Mouse (Mus musculus): ENCODE measurements around the gene Shisa5. TPM values are rescaled to one million over a fixed set of nuclear protein-coding genes. Genes with fewer than 3 reads are reported as not detected.
A peak's percentile ranks its signal among the peaks of the same experiment; 100 is the strongest.

Gene Shisa5
- polyA plus RNA-seq, 1 experiment from 2014 or later = 52.7 TPM

DNA sequence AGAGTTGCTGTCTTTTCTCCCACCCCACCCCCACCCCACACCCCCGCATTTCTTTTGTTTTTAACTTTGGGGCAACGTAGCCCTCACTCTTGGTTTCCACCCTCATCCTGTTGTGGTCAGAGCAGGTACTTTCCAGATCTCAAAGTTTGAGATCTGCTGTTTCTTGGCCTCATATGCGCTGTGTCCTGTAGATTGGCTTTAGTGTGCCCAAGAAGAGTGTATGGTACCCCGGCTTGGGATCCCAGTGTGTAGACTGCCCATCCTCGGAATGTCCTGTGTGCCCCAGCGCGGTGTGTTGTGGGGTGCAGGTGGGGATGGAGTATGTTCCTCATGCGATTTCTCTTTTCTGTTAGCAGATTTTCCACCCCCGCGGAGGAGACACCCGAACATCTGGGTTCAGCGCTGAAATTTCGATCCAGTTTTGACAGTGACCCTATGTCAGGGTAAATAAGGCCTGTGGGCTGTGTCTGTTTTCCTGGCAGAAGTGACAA is 12.7 kb downstream of the Shisa5 start:
- 91% methylated on average over 13 of the region's 13 CpGs for WGBS
- H3K27ac ChIP-seq (ENCODE audit: low read length) = no peak overlapping the region

DNA sequence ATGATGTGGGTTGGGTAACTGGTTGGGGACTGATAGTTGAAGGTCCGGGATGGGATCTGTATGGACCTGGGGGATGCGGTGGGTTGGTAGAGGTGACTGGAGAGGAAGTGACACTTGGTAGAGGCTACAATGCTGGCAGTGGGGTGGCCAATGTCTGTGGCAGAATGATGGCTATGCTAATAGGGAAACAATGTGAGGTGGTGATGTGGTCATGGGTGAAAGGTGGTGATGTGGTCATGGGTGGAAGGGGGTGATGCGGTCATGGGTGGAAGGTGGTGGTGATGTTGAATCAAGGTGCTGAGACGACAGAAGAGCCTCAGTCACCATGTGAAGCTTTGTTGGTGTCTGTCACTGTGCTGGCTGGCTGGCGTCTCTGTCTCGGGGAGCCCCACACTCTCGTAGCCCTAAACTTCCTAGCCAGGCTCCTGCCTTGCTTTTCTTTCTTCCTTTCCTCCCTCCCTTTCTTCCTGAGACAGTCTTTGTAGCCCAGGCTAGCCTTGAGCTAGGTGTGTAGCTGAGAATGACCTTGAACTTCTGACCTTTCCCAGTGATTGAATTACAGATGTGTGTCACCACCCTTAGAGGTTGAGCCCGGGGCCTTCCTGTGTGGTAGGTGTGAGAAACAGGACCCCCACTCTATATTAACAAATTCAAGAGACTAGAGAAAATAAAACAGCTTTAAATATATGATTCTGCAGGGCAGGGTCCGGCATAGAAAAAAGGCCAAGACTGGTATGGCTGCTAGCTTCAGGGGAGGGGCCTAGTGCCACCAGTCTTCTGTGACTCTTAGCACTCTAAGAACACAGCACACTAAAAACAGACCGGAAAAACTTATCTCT is 13.5 kb downstream of the Shisa5 start:
- 91% methylated on average over 10 of the region's 10 CpGs for WGBS
- H3K27me3 ChIP-seq (replicated peaks; ENCODE audit: control insufficient read depth, insufficient read depth, low read length) = no peaks in the 10 kb centered on the region
- ATAC-seq = no peak

More for the DNA sequence above, 12.7 kb downstream of the Shisa5 start:
- ATAC-seq = no peak
- Histone ChIP-seq H3K27me3 (replicated peaks; ENCODE audit: control insufficient read depth, insufficient read depth, low read length) (no peaks in the 10 kb centered on the region), H3K9me3 (ENCODE audit: control insufficient read depth, low read length) (no peaks in the 10 kb centered on the region), H3K4me1 (replicated peaks; ENCODE audit: control insufficient read depth, insufficient read depth, low read length) (peaks cover 6% of the 10 kb centered on the region), H3K4me3 (replicated peaks; ENCODE audit: low read length) (no peak overlapping the region), H3K36me3 (ENCODE audit: control insufficient read depth, insufficient read depth) (no peaks in the 10 kb centered on the region), H3K4me2 (ENCODE audit: low read length) (no peak overlapping the region), H3K9ac (replicated peaks; ENCODE audit: low read depth, low read length) (no peak overlapping the region)

GRCm38 (mm10) chr9:109052490-109053260 is 14.3 kb downstream of the Shisa5 start:
- no peak overlapping the region for H3K9ac ChIP-seq (replicated peaks; ENCODE audit: low read depth, low read length)
- H3K4me1 ChIP-seq (replicated peaks; ENCODE audit: control insufficient read depth, insufficient read depth, low read length) = peaks cover 6% of the 10 kb centered on the region
- 88% methylated on average over 9 of the region's 9 CpGs for WGBS
- no peaks in the 10 kb centered on the region for H3K27me3 ChIP-seq (replicated peaks; ENCODE audit: control insufficient read depth, insufficient read depth, low read length)
- H3K4me3 ChIP-seq (replicated peaks; ENCODE audit: low read length) = no peak overlapping the region
- H3K4me2 ChIP-seq (ENCODE audit: low read length) = no peak overlapping the region
- no peak overlapping the region for H3K27ac ChIP-seq (ENCODE audit: low read length)
- no peaks in the 10 kb centered on the region for H3K9me3 ChIP-seq (ENCODE audit: control insufficient read depth, low read length)
- ATAC-seq = no peak
- no peaks in the 10 kb centered on the region for H3K36me3 ChIP-seq (ENCODE audit: control insufficient read depth, insufficient read depth)

More for the DNA sequence above, 13.5 kb downstream of the Shisa5 start:
- no peaks in the 10 kb centered on the region for H3K36me3 ChIP-seq (ENCODE audit: control insufficient read depth, insufficient read depth)
- no peaks in the 10 kb centered on the region for H3K9me3 ChIP-seq (ENCODE audit: control insufficient read depth, low read length)
- H3K9ac ChIP-seq (replicated peaks; ENCODE audit: low read depth, low read length) = no peak overlapping the region
- no peak overlapping the region for H3K27ac ChIP-seq (ENCODE audit: low read length)
- H3K4me1 ChIP-seq (replicated peaks; ENCODE audit: control insufficient read depth, insufficient read depth, low read length) = peaks cover 6% of the 10 kb centered on the region
- no peak overlapping the region for H3K4me2 ChIP-seq (ENCODE audit: low read length)
- H3K4me3 ChIP-seq (replicated peaks; ENCODE audit: low read length) = no peak overlapping the region

- 83% methylated on average over 3 of the region's 3 CpGs for WGBS
- H3K27ac ChIP-seq (ENCODE audit: low read length) = no peak overlapping the region
These were observed 15.0 kb downstream of the Shisa5 start for GRCm38 (mm10) chr9:109053366-109053765.

DNA sequence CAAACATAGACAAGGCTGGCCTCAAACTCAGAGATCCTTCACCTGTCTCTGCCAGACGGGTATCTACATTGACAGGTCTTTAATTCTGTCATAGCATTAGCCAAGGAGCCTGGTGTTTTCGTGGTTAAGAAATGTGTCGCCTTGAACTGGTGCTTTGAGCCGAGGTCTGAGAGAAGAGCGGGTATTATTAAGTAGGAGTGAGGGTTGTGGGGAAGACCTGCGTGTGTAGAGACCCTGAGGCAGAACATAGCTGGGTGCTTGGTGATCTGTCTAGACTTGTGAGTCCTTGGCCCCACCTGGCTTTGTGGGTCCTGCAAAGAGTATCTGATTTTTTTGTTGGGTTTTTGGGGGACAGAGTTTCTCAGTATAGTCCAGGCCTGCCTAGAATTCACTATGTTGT is 15.5 kb downstream of the Shisa5 start:
- Histone ChIP-seq H3K4me3 (replicated peaks; ENCODE audit: low read length) (no peak overlapping the region), H3K9me3 (ENCODE audit: control insufficient read depth, low read length) (no peaks in the 10 kb centered on the region), H3K4me1 (replicated peaks; ENCODE audit: control insufficient read depth, insufficient read depth, low read length) (peaks cover 11% of the 10 kb centered on the region), H3K4me2 (ENCODE audit: low read length) (no peak overlapping the region), H3K9ac (replicated peaks; ENCODE audit: low read depth, low read length) (no peak overlapping the region), H3K27ac (ENCODE audit: low read length) (no peak overlapping the region), H3K36me3 (ENCODE audit: control insufficient read depth, insufficient read depth) (peaks cover 8% of the 10 kb centered on the region; the same call in 1 of the 2 replicates), H3K27me3 (replicated peaks; ENCODE audit: control insufficient read depth, insufficient read depth, low read length) (no peaks in the 10 kb centered on the region)
- ATAC-seq = no peak
- 76% methylated on average over 6 of the region's 6 CpGs for WGBS

More at GRCm38 (mm10) chr9:109053366-109053765, 15.0 kb downstream of the Shisa5 start:
- peaks cover 6% of the 10 kb centered on the region for H3K4me1 ChIP-seq (replicated peaks; ENCODE audit: control insufficient read depth, insufficient read depth, low read length)
- no peak overlapping the region for H3K4me3 ChIP-seq (replicated peaks; ENCODE audit: low read length)
- no peak overlapping the region for H3K4me2 ChIP-seq (ENCODE audit: low read length)
- H3K9me3 ChIP-seq (ENCODE audit: control insufficient read depth, low read length) = no peaks in the 10 kb centered on the region
- H3K27me3 ChIP-seq (replicated peaks; ENCODE audit: control insufficient read depth, insufficient read depth, low read length) = no peaks in the 10 kb centered on the region
- no peak for ATAC-seq
- H3K9ac ChIP-seq (replicated peaks; ENCODE audit: low read depth, low read length) = no peak overlapping the region
- H3K36me3 ChIP-seq (ENCODE audit: control insufficient read depth, insufficient read depth) = peaks cover 5% of the 10 kb centered on the region; the same call in 1 of the 2 replicates

DNA sequence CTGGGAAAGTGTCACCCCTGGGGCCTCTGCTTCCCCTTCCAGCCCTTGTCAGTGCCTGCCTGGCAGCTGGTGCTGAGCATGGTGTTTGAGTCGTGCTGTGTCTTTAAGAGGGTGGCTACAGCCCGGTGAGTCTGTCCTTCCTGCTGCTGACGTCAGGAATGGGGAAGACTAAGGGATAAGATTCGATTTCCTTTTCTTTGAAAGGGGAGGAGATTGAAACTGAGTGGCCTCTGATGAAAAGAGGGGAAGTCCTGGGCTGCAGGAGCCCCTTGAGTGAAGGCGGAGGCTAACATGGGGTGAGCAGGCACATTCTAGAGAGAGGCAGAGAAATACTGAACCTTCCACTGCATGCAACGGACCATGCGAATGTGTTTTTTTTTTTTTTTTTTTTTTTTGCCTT is 16.3 kb downstream of the Shisa5 start:
- WGBS = 6% methylated on average over 7 of the region's 7 CpGs
- H3K9ac ChIP-seq (replicated peaks; ENCODE audit: low read depth, low read length) = peak overlapping the region; percentile 53

DNA sequence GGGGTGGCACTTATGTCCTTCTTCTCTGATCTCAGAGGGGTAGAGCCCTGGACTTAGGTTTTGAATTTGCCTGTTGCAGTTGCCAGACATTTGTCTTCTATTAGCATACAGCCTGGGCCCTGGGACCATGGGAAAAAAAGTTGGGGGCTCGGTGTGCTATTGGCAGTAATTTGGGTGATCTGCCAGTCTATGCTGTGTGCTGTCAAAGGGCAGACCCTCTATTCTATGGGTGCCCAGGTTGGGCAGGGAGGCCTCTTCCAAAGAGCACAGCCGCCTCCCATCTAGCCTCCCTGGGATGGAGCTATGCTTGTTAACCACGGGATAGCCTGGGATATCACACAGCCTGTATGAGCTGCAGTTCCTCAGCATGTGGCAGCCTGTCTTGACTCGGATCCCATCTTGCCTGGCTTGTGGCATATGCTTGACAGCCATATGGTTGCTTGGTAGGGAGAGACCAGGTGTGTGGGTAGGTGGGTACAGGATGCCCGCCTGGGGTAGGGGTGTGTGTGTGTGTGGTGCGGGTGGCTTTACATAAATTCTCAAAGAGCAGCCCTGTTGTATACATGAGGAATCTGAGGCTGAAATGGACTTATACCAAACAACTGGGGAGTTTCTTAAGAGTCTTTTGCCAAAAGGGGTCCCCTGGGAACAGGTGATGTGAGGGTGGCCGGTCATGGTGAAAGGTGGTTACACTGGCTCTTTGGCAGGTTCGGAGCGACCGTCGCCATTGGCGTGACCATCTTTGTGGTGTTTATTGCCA is 17.1 kb downstream of the Shisa5 start:
- no peak; the same call in 1 of the 2 replicates for ATAC-seq
- Histone ChIP-seq H3K36me3 (ENCODE audit: control insufficient read depth, insufficient read depth) (peaks cover 8% of the 10 kb centered on the region; the same call in 1 of the 2 replicates), H3K27ac (ENCODE audit: low read length) (peak overlapping the region; percentile 58), H3K4me2 (ENCODE audit: low read length) (peak overlapping the region; percentile 51), H3K9me3 (ENCODE audit: control insufficient read depth, low read length) (no peaks in the 10 kb centered on the region), H3K27me3 (replicated peaks; ENCODE audit: control insufficient read depth, insufficient read depth, low read length) (no peaks in the 10 kb centered on the region), H3K4me3 (replicated peaks; ENCODE audit: low read length) (peak overlapping the region; percentile 41), H3K9ac (replicated peaks; ENCODE audit: low read depth, low read length) (peak overlapping the region; percentile 53), H3K4me1 (replicated peaks; ENCODE audit: control insufficient read depth, insufficient read depth, low read length) (peaks cover 17% of the 10 kb centered on the region)
- WGBS = 86% methylated on average over 12 of the region's 12 CpGs

More for the DNA sequence above, 16.3 kb downstream of the Shisa5 start:
- peak overlapping the region; percentile 41 for H3K4me3 ChIP-seq (replicated peaks; ENCODE audit: low read length)
- H3K9me3 ChIP-seq (ENCODE audit: control insufficient read depth, low read length) = no peaks in the 10 kb centered on the region
- peak overlapping the region; percentile 69 for H3K27ac ChIP-seq (ENCODE audit: low read length)
- H3K4me2 ChIP-seq (ENCODE audit: low read length) = peak overlapping the region; percentile 51
- peaks cover 8% of the 10 kb centered on the region; the same call in 1 of the 2 replicates for H3K36me3 ChIP-seq (ENCODE audit: control insufficient read depth, insufficient read depth)
- peak; percentile 81 for ATAC-seq
- H3K4me1 ChIP-seq (replicated peaks; ENCODE audit: control insufficient read depth, insufficient read depth, low read length) = peaks cover 17% of the 10 kb centered on the region
- no peaks in the 10 kb centered on the region for H3K27me3 ChIP-seq (replicated peaks; ENCODE audit: control insufficient read depth, insufficient read depth, low read length)

GRCm38 (mm10) chr9:109056081-109056690 is 17.8 kb downstream of the Shisa5 start:
- Histone ChIP-seq H3K27me3 (replicated peaks; ENCODE audit: control insufficient read depth, insufficient read depth, low read length) (no peaks in the 10 kb centered on the region), H3K4me1 (replicated peaks; ENCODE audit: control insufficient read depth, insufficient read depth, low read length) (peaks cover 17% of the 10 kb centered on the region), H3K9ac (replicated peaks; ENCODE audit: low read depth, low read length) (no peak overlapping the region), H3K4me2 (ENCODE audit: low read length) (no peak overlapping the region), H3K4me3 (replicated peaks; ENCODE audit: low read length) (no peak overlapping the region), H3K36me3 (ENCODE audit: control insufficient read depth, insufficient read depth) (peaks cover 11% of the 10 kb centered on the region), H3K27ac (ENCODE audit: low read length) (no peak overlapping the region), H3K9me3 (ENCODE audit: control insufficient read depth, low read length) (no peaks in the 10 kb centered on the region)
- ATAC-seq = no peak
- 93% methylated on average over 17 of the region's 17 CpGs for WGBS

Measured in forebrain, embryonic 16.5 days (tissue).